Mouse (Mus musculus): ENCODE measurements at regions not wholly inside any gene's neighbourhood (a gene's known extent, or its start where the extent isn't known, plus 50 kb on each side); places are given as distances from the start of the nearest gene placed in this dataset.

- Histone ChIP-seq H3K79me2 (ENCODE audit: control insufficient read depth, insufficient read depth) (no peaks in the 10 kb centered on the region), H3K27me3 (ENCODE audit: control insufficient read depth, insufficient read depth, insufficient read length) (no peaks in the 10 kb centered on the region), H3ac (ENCODE audit: control insufficient read depth, insufficient read length) (no peak overlapping the region), H3K4me2 (ENCODE audit: low read depth) (no peak overlapping the region), H3K4me3 (no peak overlapping the region), H3K36me3 (ENCODE audit: control insufficient read depth, insufficient read depth) (no peaks in the 10 kb centered on the region)
- TF ChIP-seq SRF (IDR thresholded peaks at IDR 0.05; ENCODE audit: control insufficient read depth, insufficient read length, low read depth) (no peak), CEBPB (IDR thresholded peaks at IDR 0.05; ENCODE audit: insufficient read depth, poor library complexity, severe bottlenecking) (no peak)
These were observed 338.0 kb downstream of the Ankrd50 start for GRCm38 (mm10) chr3:38146663-38147062.

GRCm38 (mm10) chr3:38145444-38145843 lies 339.2 kb downstream of the Ankrd50 start:
- H3ac ChIP-seq (ENCODE audit: control insufficient read depth, insufficient read length), result no peak overlapping the region
- H3K79me2 ChIP-seq (ENCODE audit: control insufficient read depth, insufficient read depth), result no peaks in the 10 kb centered on the region

GRCm38 (mm10) chr3:38144650-38145049 lies 340.0 kb downstream of the Ankrd50 start:
- no peaks in the 10 kb centered on the region for H3K27me3 ChIP-seq (ENCODE audit: control insufficient read depth, insufficient read depth, insufficient read length)
- H3K4me3 ChIP-seq, result no peak overlapping the region
- H3K4me2 ChIP-seq (ENCODE audit: low read depth), result no peak overlapping the region
- H3K36me3 ChIP-seq (ENCODE audit: control insufficient read depth, insufficient read depth), result no peaks in the 10 kb centered on the region
- H3ac ChIP-seq (ENCODE audit: control insufficient read depth, insufficient read length), result no peak overlapping the region
- no peaks in the 10 kb centered on the region for H3K79me2 ChIP-seq (ENCODE audit: control insufficient read depth, insufficient read depth)
- TF ChIP-seq POLR2A (IDR thresholded peaks at IDR 0.05; ENCODE audit: insufficient read length, low read depth), result no peak
- TF ChIP-seq E2F4 (IDR thresholded peaks at IDR 0.05; ENCODE audit: insufficient read depth), result no peak
- no peak for TF ChIP-seq POLR2AphosphoS2 (IDR thresholded peaks at IDR 0.05; ENCODE audit: insufficient read length, low read depth)
- TF ChIP-seq TCF12 (IDR thresholded peaks at IDR 0.05; ENCODE audit: insufficient read depth, poor library complexity, severe bottlenecking), result no peak
- no peak for TF ChIP-seq REST (IDR thresholded peaks at IDR 0.05; ENCODE audit: insufficient read depth, insufficient read length)
- TF ChIP-seq SRF (IDR thresholded peaks at IDR 0.05; ENCODE audit: control insufficient read depth, insufficient read length, low read depth), result no peak
- TF ChIP-seq TCF3 (IDR thresholded peaks at IDR 0.05; ENCODE audit: insufficient read length, low read depth), result no peak
- TF ChIP-seq MAX (IDR thresholded peaks at IDR 0.05; ENCODE audit: low read depth), result no peak
- no peak for TF ChIP-seq USF1 (IDR thresholded peaks at IDR 0.05; ENCODE audit: low read depth)
- no peak for TF ChIP-seq MYOG (IDR thresholded peaks at IDR 0.05; ENCODE audit: control insufficient read depth in 1 of 3, insufficient read depth in 1 of 3, insufficient read length in 2 of 3, low read depth in 2 of 3)
- no peak for TF ChIP-seq MYOD1 (IDR thresholded peaks at IDR 0.05; ENCODE audit: control insufficient read depth in 1 of 3, insufficient read length in 2 of 3, low read depth in 2 of 3)
- no peak for TF ChIP-seq CEBPB (IDR thresholded peaks at IDR 0.05; ENCODE audit: insufficient read depth, poor library complexity, severe bottlenecking)

More at GRCm38 (mm10) chr3:38145444-38145843, 339.2 kb downstream of the Ankrd50 start:
- Histone ChIP-seq H3K36me3 (ENCODE audit: control insufficient read depth, insufficient read depth) (no peaks in the 10 kb centered on the region), H3K27me3 (ENCODE audit: control insufficient read depth, insufficient read depth, insufficient read length) (no peaks in the 10 kb centered on the region), H3K4me2 (ENCODE audit: low read depth) (no peak overlapping the region), H3K4me3 (no peak overlapping the region)
- TF ChIP-seq E2F4 (IDR thresholded peaks at IDR 0.05; ENCODE audit: insufficient read depth) (no peak), CEBPB (IDR thresholded peaks at IDR 0.05; ENCODE audit: insufficient read depth, poor library complexity, severe bottlenecking) (no peak), TCF3 (IDR thresholded peaks at IDR 0.05; ENCODE audit: insufficient read length, low read depth) (no peak), TCF12 (IDR thresholded peaks at IDR 0.05; ENCODE audit: insufficient read depth, poor library complexity, severe bottlenecking) (no peak), MYOD1 (IDR thresholded peaks at IDR 0.05; ENCODE audit: control insufficient read depth in 1 of 3, insufficient read length in 2 of 3, low read depth in 2 of 3) (no peak), MYOG (IDR thresholded peaks at IDR 0.05; ENCODE audit: control insufficient read depth in 1 of 3, insufficient read depth in 1 of 3, insufficient read length in 2 of 3, low read depth in 2 of 3) (no peak), SRF (IDR thresholded peaks at IDR 0.05; ENCODE audit: control insufficient read depth, insufficient read length, low read depth) (no peak), POLR2A (IDR thresholded peaks at IDR 0.05; ENCODE audit: insufficient read length, low read depth) (no peak), USF1 (IDR thresholded peaks at IDR 0.05; ENCODE audit: low read depth) (no peak), REST (IDR thresholded peaks at IDR 0.05; ENCODE audit: insufficient read depth, insufficient read length) (no peak), MAX (IDR thresholded peaks at IDR 0.05; ENCODE audit: low read depth) (no peak), POLR2AphosphoS2 (IDR thresholded peaks at IDR 0.05; ENCODE audit: insufficient read length, low read depth) (no peak)

GRCm38 (mm10) chr3:38143147-38143883 lies 341.3 kb downstream of the Ankrd50 start:
- H3ac ChIP-seq (ENCODE audit: control insufficient read depth, insufficient read length), result no peak overlapping the region
- H3K79me2 ChIP-seq (ENCODE audit: control insufficient read depth, insufficient read depth), result no peaks in the 10 kb centered on the region
- H3K4me2 ChIP-seq (ENCODE audit: low read depth), result no peak overlapping the region
- no peaks in the 10 kb centered on the region for H3K27me3 ChIP-seq (ENCODE audit: control insufficient read depth, insufficient read depth, insufficient read length)
- TF ChIP-seq E2F4 (IDR thresholded peaks at IDR 0.05; ENCODE audit: insufficient read depth) (no peak), REST (IDR thresholded peaks at IDR 0.05; ENCODE audit: insufficient read depth, insufficient read length) (no peak)
- H3K36me3 ChIP-seq (ENCODE audit: control insufficient read depth, insufficient read depth), result no peaks in the 10 kb centered on the region
- H3K4me3 ChIP-seq, result no peak overlapping the region

GRCm38 (mm10) chr3:38139387-38139786 lies 345.3 kb downstream of the Ankrd50 start:
- no peaks in the 10 kb centered on the region for H3K36me3 ChIP-seq (ENCODE audit: control insufficient read depth, insufficient read depth)
- no peak overlapping the region for H3K4me3 ChIP-seq
- H3K79me2 ChIP-seq (ENCODE audit: control insufficient read depth, insufficient read depth), result no peaks in the 10 kb centered on the region
- no peak overlapping the region for H3K4me2 ChIP-seq (ENCODE audit: low read depth)
- no peak for TF ChIP-seq TCF3 (IDR thresholded peaks at IDR 0.05; ENCODE audit: insufficient read length, low read depth)
- no peak for TF ChIP-seq USF1 (IDR thresholded peaks at IDR 0.05; ENCODE audit: low read depth)
- no peak for TF ChIP-seq SRF (IDR thresholded peaks at IDR 0.05; ENCODE audit: control insufficient read depth, insufficient read length, low read depth)
- no peak for TF ChIP-seq TCF12 (IDR thresholded peaks at IDR 0.05; ENCODE audit: insufficient read depth, poor library complexity, severe bottlenecking)
- TF ChIP-seq MYOD1 (IDR thresholded peaks at IDR 0.05; ENCODE audit: control insufficient read depth in 1 of 3, insufficient read length in 2 of 3, low read depth in 2 of 3), result no peak
- no peak for TF ChIP-seq MYOG (IDR thresholded peaks at IDR 0.05; ENCODE audit: control insufficient read depth in 1 of 3, insufficient read depth in 1 of 3, insufficient read length in 2 of 3, low read depth in 2 of 3)
- TF ChIP-seq CEBPB (IDR thresholded peaks at IDR 0.05; ENCODE audit: insufficient read depth, poor library complexity, severe bottlenecking), result no peak
- TF ChIP-seq REST (IDR thresholded peaks at IDR 0.05; ENCODE audit: insufficient read depth, insufficient read length), result no peak
- no peak for TF ChIP-seq POLR2AphosphoS2 (IDR thresholded peaks at IDR 0.05; ENCODE audit: insufficient read length, low read depth)
- TF ChIP-seq E2F4 (IDR thresholded peaks at IDR 0.05; ENCODE audit: insufficient read depth), result no peak
- no peak for TF ChIP-seq POLR2A (IDR thresholded peaks at IDR 0.05; ENCODE audit: insufficient read length, low read depth)
- no peak for TF ChIP-seq MAX (IDR thresholded peaks at IDR 0.05; ENCODE audit: low read depth)
- H3ac ChIP-seq (ENCODE audit: control insufficient read depth, insufficient read length), result no peak overlapping the region
- H3K27me3 ChIP-seq (ENCODE audit: control insufficient read depth, insufficient read depth, insufficient read length), result no peaks in the 10 kb centered on the region

Data from myocyte (in vitro differentiated cells).